Mouse (Mus musculus) liver, postnatal 0 days (tissue): ENCODE measurements at regions not wholly inside any gene's neighbourhood (a gene's known extent, or its start where the extent isn't known, plus 50 kb on each side); places are given as distances from the start of the nearest gene placed in this dataset.

Source experiments
- CTCF ChIP-seq: sonication (generic); IDR thresholded peaks from 2 replicates; pipeline ENCODE4 v1.5.1; 2016; ENCODE audit warnings: antibody characterized with exemption, low read depth
- EP300 ChIP-seq: IDR thresholded peaks from 2 replicates; pipeline ENCODE4 v1.6.1; 2016; ENCODE audit warnings: antibody characterized with exemption, low read depth, mild to moderate bottlenecking

- TF ChIP-seq CTCF (peak; percentile 39), EP300 (no peak)
Observed at GRCm38 (mm10) chrX:19201383-19201782, 279.7 kb downstream of the Tex13c3 start.
